Mouse (Mus musculus) ES-Bruce4 (cell line): ENCODE data around the gene Apoh.

ENCODE experiments used
- CTCF ChIP-seq: IDR thresholded peaks from one replicate; pipeline ENCODE4 v1.8.1; 2011; ENCODE audit warnings: low read depth, low read length
- POLR2A ChIP-seq: IDR thresholded peaks from one replicate; pipeline ENCODE4 v1.8.1; 2011; ENCODE audit warnings: low read length; ENCODE audit not compliant: insufficient read depth

DNA sequence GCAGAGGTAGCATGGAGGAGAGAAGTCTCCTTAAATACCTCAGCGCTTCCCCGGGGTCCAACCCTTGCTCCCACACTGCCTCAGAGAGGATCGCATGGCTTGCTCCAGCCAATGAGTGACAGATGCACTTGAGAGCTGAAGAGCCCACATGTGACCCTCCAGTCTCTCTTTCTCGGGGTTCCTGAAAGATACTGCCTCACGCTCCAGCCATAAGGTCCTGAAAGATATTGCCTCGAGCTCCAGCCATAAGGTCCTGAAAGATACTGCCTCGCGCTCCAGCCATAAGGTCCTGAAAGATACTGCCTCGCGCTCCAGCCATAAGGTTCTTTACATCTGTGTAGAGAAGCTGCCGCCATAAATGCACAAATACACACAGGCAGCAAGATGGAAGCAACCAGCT, 24.0 kb upstream of the Apoh start:
- no peak for TF ChIP-seq CTCF
- no peak for TF ChIP-seq POLR2A
